Mouse (Mus musculus) CD8-positive naive resting alpha-beta T cell, adult 57 days (primary cell): ENCODE results near the gene BC061237. TPM values are rescaled to one million over a fixed set of nuclear protein-coding genes. Genes with fewer than 3 reads are reported as not detected.

Source experiments
- total RNA-seq: library from RNA; stranded (reverse); gene quantifications from one replicate; pipeline ENCODE4 v1.2.4, GENCODE M21; 2023

BC061237 gene
- not detected for total RNA-seq

GRCm38 (mm10) chr14:44492163-44492562, at the start of gene BC061237:
TSS of gene BC061237 (plus strand) at chr14:44492463.

DNA sequence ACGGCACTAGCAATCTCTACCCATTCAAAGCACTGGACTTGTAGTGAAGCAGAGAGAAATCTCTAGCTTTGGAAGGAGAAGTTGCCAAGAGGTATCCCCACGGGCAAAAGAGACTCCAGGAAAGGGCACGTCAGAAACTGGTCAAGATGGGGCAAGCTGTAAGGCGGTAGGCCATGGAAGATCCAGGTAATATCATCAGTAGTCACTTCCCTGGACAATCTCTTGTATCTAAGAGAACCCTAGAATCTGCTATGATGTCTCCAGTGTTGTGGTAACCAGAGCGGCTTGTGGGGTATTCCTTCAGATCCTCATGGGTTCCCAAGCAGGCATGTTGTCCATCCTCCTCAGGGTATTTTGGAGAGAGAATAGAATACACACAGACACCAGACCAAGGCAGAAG, 25.7 kb downstream of the BC061237 start, which contains the start of gene Gm17093:
Gene Gm17093, plus strand, starts transcription at position 301 of the 400 bp plus-strand sequence.

Other genes starting within 250 kb of the BC061237 start
- not detected for gene Gm8220, start 206.9 kb upstream of the BC061237 start, total RNA-seq
- not detected for gene Gm5930, start 153.9 kb upstream of the BC061237 start, total RNA-seq
- not detected for gene Gm8229, start 127.1 kb upstream of the BC061237 start, total RNA-seq
- not detected for gene Gm3371, start 81.8 kb upstream of the BC061237 start, total RNA-seq
- gene Gm8232, start 58.8 kb upstream of the BC061237 start, total RNA-seq, result not detected
- gene Gm17093, start 25.8 kb downstream of the BC061237 start, total RNA-seq, result not detected
- gene Gm8247, start 90.7 kb downstream of the BC061237 start, total RNA-seq, result not detected
- gene Gm5624, start 135.5 kb downstream of the BC061237 start, total RNA-seq, result not detected
- gene Gm8257, start 214.0 kb downstream of the BC061237 start, total RNA-seq, result not detected